Mouse (Mus musculus): ENCODE measurements around the gene Eef1b2. TPM values are rescaled to one million over a fixed set of nuclear protein-coding genes. Genes with fewer than 3 reads are reported as not detected.
"Not testable (repeated sequence)": the region's sequence is repeated elsewhere in the genome, so short reads cannot be mapped to it uniquely, and the experiment has no call there.

Gene Eef1b2
- polyA plus RNA-seq (2014; fragmentation: Nextera tagmentation; extraction: Ambion mirVana): 798 and 813 TPM in 2 replicates

- peak within 1 kb of the TSS; percentile 86 for H3K27ac ChIP-seq (ENCODE audit: low read depth)
- ATAC-seq (replicated peaks; ENCODE audit: low FRiP score, low TSS enrichment, low read depth) (peak; percentile 90), DNase-seq (ENCODE audit: low spot score) (peak; percentile 97)
- peaks cover 22% of the 10 kb centered on the region for H3K4me1 ChIP-seq (replicated peaks; ENCODE audit: control insufficient read depth, insufficient read depth, low read length)
- no peaks in the 10 kb centered on the region for H3K9me3 ChIP-seq (ENCODE audit: control insufficient read depth, low read length)
- under 1% methylated on average over 72 of the region's 72 CpGs for WGBS
- peak within 1 kb of the TSS; percentile 92 for H3K9ac ChIP-seq (ENCODE audit: low read length)
- peaks cover 33% of the 10 kb centered on the region for H3K36me3 ChIP-seq (ENCODE audit: control insufficient read depth, insufficient read depth, low read length)
- peak within 1 kb of the TSS; percentile 94 for H3K4me2 ChIP-seq (ENCODE audit: low read length)
- H3K27me3 ChIP-seq (replicated peaks; ENCODE audit: control insufficient read depth, insufficient read depth, low read length): no peaks in the 10 kb centered on the region
- peak within 1 kb of the TSS; percentile 93 for H3K4me3 ChIP-seq (ENCODE audit: low read depth, low read length)
These were observed at the start of gene Eef1b2, which contains the start of gene Ndufs1 for GRCm38 (mm10) chr1:63176604-63177421. TSS of gene Eef1b2 (plus strand) at chr1:63176825. TSS of gene Ndufs1 (minus strand) at chr1:63176833.

- no peak for DNase-seq (ENCODE audit: low spot score)
- H3K9ac ChIP-seq (ENCODE audit: low read length): no peak overlapping the region
- no peak for ATAC-seq (replicated peaks; ENCODE audit: low FRiP score, low TSS enrichment, low read depth)
These were observed 47.4 kb upstream of the Eef1b2 start for GRCm38 (mm10) chr1:63129273-63129672.

GRCm38 (mm10) chr1:63129857-63130690 lies 46.6 kb upstream of the Eef1b2 start:
- ATAC-seq (replicated peaks; ENCODE audit: low FRiP score, low TSS enrichment, low read depth) (peak; percentile 77), DNase-seq (ENCODE audit: low spot score) (peak; percentile 67)
- Histone ChIP-seq H3K9ac (ENCODE audit: low read length) (no peak overlapping the region), H3K27ac (ENCODE audit: low read depth) (no peak overlapping the region), H3K4me3 (ENCODE audit: low read depth, low read length) (peak overlapping the region; percentile 25), H3K36me3 (ENCODE audit: control insufficient read depth, insufficient read depth, low read length) (peaks cover 16% of the 10 kb centered on the region), H3K4me2 (ENCODE audit: low read length) (peak overlapping the region; percentile 46), H3K27me3 (replicated peaks; ENCODE audit: control insufficient read depth, insufficient read depth, low read length) (no peaks in the 10 kb centered on the region), H3K4me1 (replicated peaks; ENCODE audit: control insufficient read depth, insufficient read depth, low read length) (peaks cover 3% of the 10 kb centered on the region; the same call in 1 of the 2 replicates), H3K9me3 (ENCODE audit: control insufficient read depth, low read length) (no peaks in the 10 kb centered on the region)
- WGBS: 22% methylated on average over 18 of the region's 18 CpGs

More at GRCm38 (mm10) chr1:63129273-63129672, 47.4 kb upstream of the Eef1b2 start:
- Histone ChIP-seq H3K27me3 (replicated peaks; ENCODE audit: control insufficient read depth, insufficient read depth, low read length) (no peaks in the 10 kb centered on the region), H3K36me3 (ENCODE audit: control insufficient read depth, insufficient read depth, low read length) (peaks cover 16% of the 10 kb centered on the region), H3K4me1 (replicated peaks; ENCODE audit: control insufficient read depth, insufficient read depth, low read length) (peaks cover 3% of the 10 kb centered on the region; the same call in 1 of the 2 replicates), H3K4me3 (ENCODE audit: low read depth, low read length) (peak overlapping the region; percentile 25), H3K4me2 (ENCODE audit: low read length) (peak overlapping the region; percentile 46), H3K9me3 (ENCODE audit: control insufficient read depth, low read length) (no peaks in the 10 kb centered on the region), H3K27ac (ENCODE audit: low read depth) (peak overlapping the region; percentile 64; the same call in 1 of the 2 replicates)
- 58% methylated on average over 3 of the region's 3 CpGs for WGBS

- Histone ChIP-seq H3K36me3 (ENCODE audit: control insufficient read depth, insufficient read depth, low read length) (peaks cover 8% of the 10 kb centered on the region), H3K4me3 (ENCODE audit: low read depth, low read length) (no peak overlapping the region), H3K9me3 (ENCODE audit: control insufficient read depth, low read length) (no peaks in the 10 kb centered on the region), H3K4me1 (replicated peaks; ENCODE audit: control insufficient read depth, insufficient read depth, low read length) (peaks cover 3% of the 10 kb centered on the region; the same call in 1 of the 2 replicates), H3K27ac (ENCODE audit: low read depth) (no peak overlapping the region), H3K9ac (ENCODE audit: low read length) (no peak overlapping the region), H3K4me2 (ENCODE audit: low read length) (no peak overlapping the region), H3K27me3 (replicated peaks; ENCODE audit: control insufficient read depth, insufficient read depth, low read length) (no peaks in the 10 kb centered on the region)
- DNase-seq (ENCODE audit: low spot score) (no peak), ATAC-seq (replicated peaks; ENCODE audit: low FRiP score, low TSS enrichment, low read depth) (no peak)
- WGBS: 80% methylated on average over 2 of the region's 2 CpGs
These were observed 45.7 kb upstream of the Eef1b2 start for GRCm38 (mm10) chr1:63130883-63131282.

- no peaks in the 10 kb centered on the region for H3K9me3 ChIP-seq (ENCODE audit: control insufficient read depth, low read length)
- no peak overlapping the region for H3K9ac ChIP-seq (ENCODE audit: low read length)
- 0 out of 2 replicates have a peak, but pooled peaks cover 4% of the 10 kb centered on the region for H3K36me3 ChIP-seq (ENCODE audit: control insufficient read depth, insufficient read depth, low read length)
- no peak overlapping the region for H3K27ac ChIP-seq (ENCODE audit: low read depth)
- H3K27me3 ChIP-seq (replicated peaks; ENCODE audit: control insufficient read depth, insufficient read depth, low read length): no peaks in the 10 kb centered on the region
- H3K4me2 ChIP-seq (ENCODE audit: low read length): no peak overlapping the region
- no peak for ATAC-seq (replicated peaks; ENCODE audit: low FRiP score, low TSS enrichment, low read depth)
- no peak for DNase-seq (ENCODE audit: low spot score)
- WGBS: 89% methylated on average over 11 of the region's 11 CpGs
- H3K4me3 ChIP-seq (ENCODE audit: low read depth, low read length): no peak overlapping the region
- H3K4me1 ChIP-seq (replicated peaks; ENCODE audit: control insufficient read depth, insufficient read depth, low read length): peaks cover 3% of the 10 kb centered on the region; the same call in 1 of the 2 replicates
These were observed 44.9 kb upstream of the Eef1b2 start for GRCm38 (mm10) chr1:63131766-63132165.

GRCm38 (mm10) chr1:63134530-63134929 lies 42.1 kb upstream of the Eef1b2 start:
- H3K36me3 ChIP-seq (ENCODE audit: control insufficient read depth, insufficient read depth, low read length): peaks cover 7% of the 10 kb centered on the region; the same call in 1 of the 2 replicates
- no peak overlapping the region for H3K4me2 ChIP-seq (ENCODE audit: low read length)
- H3K27me3 ChIP-seq (replicated peaks; ENCODE audit: control insufficient read depth, insufficient read depth, low read length): no peaks in the 10 kb centered on the region
- H3K4me1 ChIP-seq (replicated peaks; ENCODE audit: control insufficient read depth, insufficient read depth, low read length): no peaks in the 10 kb centered on the region
- DNase-seq (ENCODE audit: low spot score) (no peak), ATAC-seq (replicated peaks; ENCODE audit: low FRiP score, low TSS enrichment, low read depth) (no peak)
- no peak overlapping the region for H3K9ac ChIP-seq (ENCODE audit: low read length)
- H3K9me3 ChIP-seq (ENCODE audit: control insufficient read depth, low read length): no peaks in the 10 kb centered on the region
- H3K4me3 ChIP-seq (ENCODE audit: low read depth, low read length): no peak overlapping the region
- no peak overlapping the region for H3K27ac ChIP-seq (ENCODE audit: low read depth)
- 83% methylated on average over 3 of the region's 3 CpGs for WGBS

- ATAC-seq (replicated peaks; ENCODE audit: low FRiP score, low TSS enrichment, low read depth) (no peak), DNase-seq (ENCODE audit: low spot score) (no peak)
- H3K4me1 ChIP-seq (replicated peaks; ENCODE audit: control insufficient read depth, insufficient read depth, low read length): no peaks in the 10 kb centered on the region
- no peak overlapping the region for H3K27ac ChIP-seq (ENCODE audit: low read depth)
- no peak overlapping the region for H3K4me3 ChIP-seq (ENCODE audit: low read depth, low read length)
- peaks cover 21% of the 10 kb centered on the region for H3K36me3 ChIP-seq (ENCODE audit: control insufficient read depth, insufficient read depth, low read length)
- no peaks in the 10 kb centered on the region for H3K9me3 ChIP-seq (ENCODE audit: control insufficient read depth, low read length)
- 88% methylated on average over 2 of the region's 2 CpGs for WGBS
- H3K9ac ChIP-seq (ENCODE audit: low read length): no peak overlapping the region
- H3K27me3 ChIP-seq (replicated peaks; ENCODE audit: control insufficient read depth, insufficient read depth, low read length): no peaks in the 10 kb centered on the region
- no peak overlapping the region for H3K4me2 ChIP-seq (ENCODE audit: low read length)
These were observed 38.7 kb upstream of the Eef1b2 start for GRCm38 (mm10) chr1:63137971-63138370.

GRCm38 (mm10) chr1:63138586-63138985 lies 38.0 kb upstream of the Eef1b2 start:
- ATAC-seq (replicated peaks; ENCODE audit: low FRiP score, low TSS enrichment, low read depth); H3K4me3 ChIP-seq (ENCODE audit: low read depth, low read length): not testable (repeated sequence)
- 90% methylated on average over 1 of the region's 1 CpGs for WGBS

More at GRCm38 (mm10) chr1:63138586-63138985, 38.0 kb upstream of the Eef1b2 start:
- not testable (repeated sequence) for H3K27me3 ChIP-seq (replicated peaks; ENCODE audit: control insufficient read depth, insufficient read depth, low read length); H3K9ac ChIP-seq (ENCODE audit: low read length); H3K27ac ChIP-seq (ENCODE audit: low read depth); H3K4me2 ChIP-seq (ENCODE audit: low read length); H3K9me3 ChIP-seq (ENCODE audit: control insufficient read depth, low read length); H3K4me1 ChIP-seq (replicated peaks; ENCODE audit: control insufficient read depth, insufficient read depth, low read length); DNase-seq (ENCODE audit: low spot score)
- H3K36me3 ChIP-seq (ENCODE audit: control insufficient read depth, insufficient read depth, low read length): peaks cover 27% of the 10 kb centered on the region
